Mouse (Mus musculus) olfactory bulb, adult 2 months (tissue): Measurements from ENCODE around the gene Lrrc8a. TPM values are rescaled to one million over a fixed set of nuclear protein-coding genes. Genes with fewer than 3 reads are reported as not detected.

ENCODE experiments used
- H3K27ac ChIP-seq: fragments of 200-500 bp; 2 replicates; pipeline ENCODE4 v1.5.1; 2012; ENCODE audit warnings: low read depth, low read length; ENCODE audit not compliant: insufficient read depth
- H3K4me1 ChIP-seq: fragments of 200-500 bp; 2 replicates; pipeline ENCODE4 v1.6.1; 2012; ENCODE audit warnings: low read length; ENCODE audit not compliant: control insufficient read depth, insufficient read depth
- H3K4me3 ChIP-seq: fragments of 200-500 bp; 2 replicates; pipeline ENCODE4 v1.5.1; 2012; ENCODE audit warnings: mild to moderate bottlenecking, low read depth, low read length, moderate library complexity; ENCODE audit not compliant: insufficient read depth
- CTCF ChIP-seq: fragments of 200-500 bp; IDR thresholded peaks from 2 replicates; pipeline ENCODE4 v1.5.1; 2012; ENCODE audit warnings: low read depth, mild to moderate bottlenecking, low read length, moderate library complexity; ENCODE audit not compliant: insufficient read depth
- POLR2A ChIP-seq: fragments of 200-500 bp; IDR thresholded peaks from 2 replicates; pipeline ENCODE4 v1.6.1; 2012; ENCODE audit warnings: mild to moderate bottlenecking, low read depth, low read length, moderate library complexity; ENCODE audit not compliant: insufficient read depth
- WGBS: fragments of 180-500 bp; shearing (Covaris S2); methylation state at CpG from one replicate; pipeline ENCODE4 v1.1.7; 2018; 5-methylcytosine and 5-hydroxymethylcytosine counted together
- polyA plus RNA-seq: library from polyadenylated mRNA; stranded (reverse); fragments of >200 nt; gene quantifications from 2 replicates; pipeline ENCODE4 v1.2.4, GENCODE M21; 2012; ENCODE audit warnings: low replicate concordance; ENCODE audit not compliant: missing spikeins, insufficient read depth, insufficient read length

The Lrrc8a gene
- polyA plus RNA-seq, 1 experiment = not detected

- Histone ChIP-seq H3K4me1 (peaks cover 16% of the 10 kb centered on the region), H3K27ac (no peak overlapping the region), H3K4me3 (no peak overlapping the region)
- WGBS = 87% methylated on average over 5 of the region's 5 CpGs
- TF ChIP-seq CTCF = no peak
- no peak for TF ChIP-seq POLR2A
Observed at GRCm38 (mm10) chr2:30235593-30235992, 1.9 kb upstream of the Lrrc8a start.

- Histone ChIP-seq H3K27ac (peak overlapping the region; percentile 15; the same call in 1 of the 2 replicates), H3K4me1 (peaks cover 16% of the 10 kb centered on the region), H3K4me3 (peak overlapping the region; percentile 61)
- TF ChIP-seq POLR2A (no peak), CTCF (no peak)
- 3% methylated on average over 18 of the region's 18 CpGs for WGBS
Observed at GRCm38 (mm10) chr2:30236426-30237198, 903 bp upstream of the Lrrc8a start.

- peak overlapping the region; percentile 47 for H3K27ac ChIP-seq
- H3K4me3 ChIP-seq = peak overlapping the region; percentile 61
- TF ChIP-seq POLR2A = no peak
- TF ChIP-seq CTCF = no peak
- H3K4me1 ChIP-seq = peaks cover 22% of the 10 kb centered on the region
- WGBS = under 1% methylated on average over 42 of the region's 42 CpGs
Observed at GRCm38 (mm10) chr2:30237881-30238280, 366 bp downstream of the Lrrc8a start.

- H3K27ac ChIP-seq = no peak overlapping the region; the same call in 1 of the 2 replicates
- peaks cover 22% of the 10 kb centered on the region for H3K4me1 ChIP-seq
- peak overlapping the region; percentile 61 for H3K4me3 ChIP-seq
- 63% methylated on average over 3 of the region's 3 CpGs for WGBS
- no peak for TF ChIP-seq CTCF
- no peak for TF ChIP-seq POLR2A
Observed at GRCm38 (mm10) chr2:30238906-30239465, 1.5 kb downstream of the Lrrc8a start.

- H3K4me3 ChIP-seq = no peak overlapping the region
- no peak for TF ChIP-seq CTCF
- no peak for TF ChIP-seq POLR2A
- peaks cover 25% of the 10 kb centered on the region for H3K4me1 ChIP-seq
- no peak overlapping the region for H3K27ac ChIP-seq
- 58% methylated on average over 4 of the region's 4 CpGs for WGBS
Observed at GRCm38 (mm10) chr2:30239777-30240176, 2.3 kb downstream of the Lrrc8a start.

- H3K4me3 ChIP-seq = no peak within 1 kb of the TSS
- no peak within 1 kb of the TSS for H3K27ac ChIP-seq
- TF ChIP-seq CTCF = no peak
- no peak for TF ChIP-seq POLR2A
- WGBS = 69% methylated on average over 2 of the region's 2 CpGs
- H3K4me1 ChIP-seq = peaks cover 28% of the 10 kb centered on the region
Observed at GRCm38 (mm10) chr2:30240267-30240666, 2.8 kb downstream of the Lrrc8a start, which contains the start of gene Gm28035. TSS of gene Gm28035 (plus strand) at chr2:30240567.

- Histone ChIP-seq H3K27ac (no peak overlapping the region), H3K4me3 (no peak overlapping the region), H3K4me1 (peaks cover 28% of the 10 kb centered on the region)
- TF ChIP-seq POLR2A = no peak
- TF ChIP-seq CTCF = no peak
- 41% methylated on average over 4 of the region's 4 CpGs for WGBS
Observed at GRCm38 (mm10) chr2:30242509-30242908, 5.0 kb downstream of the Lrrc8a start.

GRCm38 (mm10) chr2:30243391-30243790 is 5.9 kb downstream of the Lrrc8a start:
- peaks cover 30% of the 10 kb centered on the region for H3K4me1 ChIP-seq
- 96% methylated on average over 4 of the region's 4 CpGs for WGBS

GRCm38 (mm10) chr2:30244595-30245178 is 7.2 kb downstream of the Lrrc8a start:
- H3K27ac ChIP-seq = no peak overlapping the region
- 72% methylated on average over 7 of the region's 7 CpGs for WGBS

More at GRCm38 (mm10) chr2:30243391-30243790, 5.9 kb downstream of the Lrrc8a start:
- TF ChIP-seq CTCF = no peak
- no peak for TF ChIP-seq POLR2A
- H3K27ac ChIP-seq = no peak overlapping the region
- H3K4me3 ChIP-seq = no peak overlapping the region

More at GRCm38 (mm10) chr2:30244595-30245178, 7.2 kb downstream of the Lrrc8a start:
- Histone ChIP-seq H3K4me3 (no peak overlapping the region), H3K4me1 (peaks cover 24% of the 10 kb centered on the region)
- no peak for TF ChIP-seq CTCF
- TF ChIP-seq POLR2A = no peak
